Mouse (Mus musculus) heart, adult 2 months (tissue): ENCODE results near the gene Cd96.

Experiments
- CTCF ChIP-seq: fragments of 200-600 bp; IDR thresholded peaks from 2 replicates; pipeline ENCODE4 v1.8.1; 2022; ENCODE audit warnings: antibody characterized with exemption, mild to moderate bottlenecking, moderate library complexity
- POLR2A ChIP-seq: fragments of 200-500 bp; IDR thresholded peaks from 2 replicates; pipeline ENCODE4 v1.6.1; 2011; ENCODE audit warnings: mild to moderate bottlenecking, low read depth, low read length, control low read depth; ENCODE audit not compliant: insufficient read depth

GRCm38 (mm10) chr16:46033896-46034295 lies 86.2 kb downstream of the Cd96 start:
- TF ChIP-seq CTCF (no peak), POLR2A (no peak)
